14 mouse cellular contexts compared by ENCODE assay signal in genomic region chr11:56013510-56014057, GRCm38 (mm10). TPM values are rescaled to one million over a fixed set of nuclear protein-coding genes. Genes with fewer than 3 reads are reported as not detected.
DNase-seq lines count a peak whose midpoint lies in the region; TF ChIP-seq lines count a peak whose summit lies in the region.
"Had no signal": no experiment of that assay in that cellular context is flagged by ENCODE, and none has a peak within 500 bp of the region (broad histone marks: within the 10 kb centered on the region; RNA-seq: fewer than 3 reads in every experiment).

No protein-coding gene starts in this region.

- intact Hi-C loops in gastrocnemius, adult 2 months (cut with DNase I), result loop anchor here (5.0 kb wide), 1 partner anchor 94 kb away; no protein-coding TSS in a partner anchor
- intact Hi-C loops in gastrocnemius, postnatal 36 days (cut with DNase I), result no loop called here

- H3K4me3 ChIP-seq in gastrocnemius, adult 2 months, result no peak overlapping the region
- H3K4me3 ChIP-seq: embryonic facial prominence, embryonic 12.5 days; forebrain, embryonic 15.5 days; liver, embryonic 15.5 days; midbrain, embryonic 15.5 days had no signal

- no peak for DNase-seq in gastrocnemius, adult 2 months
- DNase-seq in gastrocnemius, postnatal 36 days, result no peak
- DNase-seq in left cerebral cortex, adult 18-20 months (ENCODE audit: low spot score in 2 of 2), result peak; percentile 2 to 4
- DNase-seq in left cerebral cortex, adult 11 months (ENCODE audit: low spot score), result no peak
- peak; percentile 5 for DNase-seq in right cerebral cortex, postnatal 25 days
- DNase-seq in right cerebral cortex, postnatal 14 days, result no peak
- no peak for DNase-seq in testis, postnatal 10 days (ENCODE audit: low spot score)
- no peak for DNase-seq in adrenal gland, postnatal 25 days
- DNase-seq: adrenal gland, adult 2 months had no signal

- peak; percentile 7; the same call in 1 of the 2 replicates for TF ChIP-seq CTCF in gastrocnemius, adult 2 months (IDR thresholded peaks at IDR 0.05)

- H3K27ac ChIP-seq in gastrocnemius, adult 2 months, result no peak overlapping the region
- H3K27ac ChIP-seq: embryonic facial prominence, embryonic 12.5 days; forebrain, embryonic 15.5 days; liver, embryonic 15.5 days; midbrain, embryonic 15.5 days had no signal

RNA-seq across cellular contexts. Expression of gene Nmur2, which starts 27.2 kb away (rescaled TPM):
- total RNA-seq in gastrocnemius, adult 2 months (2021), result not detected
- not detected for total RNA-seq in gastrocnemius, postnatal 36 days (2021)
- total RNA-seq in left cerebral cortex, adult 18-20 months (2021), result under 1 TPM; 0.19 to 0.28 TPM
- not detected in 2 replicates for total RNA-seq in adrenal gland, postnatal 25 days (2021)
- total RNA-seq: adrenal gland, adult 2 months; gastrocnemius, postnatal 4 days had no signal

Comparison
In these comparisons a context has a peak if more than half of its experiments do, and no peak if none do; other contexts are left out.
1. DNase-seq: peak in left cerebral cortex, adult 18-20 months (2 of 2) and right cerebral cortex, postnatal 25 days (single experiment); none in gastrocnemius, adult 2 months (single experiment), gastrocnemius, postnatal 36 days (0 of 2), left cerebral cortex, adult 11 months (single experiment), right cerebral cortex, postnatal 14 days (single experiment), testis, postnatal 10 days (single experiment) and adrenal gland, postnatal 25 days (single experiment).